ENCODE assay signal across 18 mouse cellular contexts in genomic region chr6:42362974-42363373, GRCm38 (mm10). TPM values are rescaled to one million over a fixed set of nuclear protein-coding genes. Genes with fewer than 3 reads are reported as not detected.
A peak's percentile ranks its signal among the peaks of the same experiment; 100 is the strongest.
DNase-seq lines count a peak whose midpoint lies in the region; ATAC-seq and TF ChIP-seq lines count a peak whose summit lies in the region.
"Had no signal": no experiment of that assay in that cellular context is flagged by ENCODE, and none has a peak within 500 bp of the region (broad histone marks: within the 10 kb centered on the region; RNA-seq: fewer than 3 reads in every experiment).

No protein-coding gene starts in this region.

- H3K9ac ChIP-seq in heart, embryonic 13.5 days, result 0 out of 2 replicates have a peak overlapping the region, but pooled peaks have one; percentile 50
- H3K9ac ChIP-seq: embryonic facial prominence, embryonic 12.5 days; kidney, embryonic 15.5 days had no signal

- H3K27ac ChIP-seq in heart, embryonic 13.5 days (replicated peaks), result peak overlapping the region; percentile 72
- H3K27ac ChIP-seq in gastrocnemius, adult 2 months, result no peak overlapping the region
- H3K27ac ChIP-seq: embryonic facial prominence, embryonic 12.5 days; heart, adult 2 months; kidney, embryonic 15.5 days; layer of hippocampus, adult 2 months had no signal

- no peak for DNase-seq in heart, adult 8-10 months (ENCODE audit: low spot score)
- peak; percentile 1 for DNase-seq in ovary, postnatal 10 days (ENCODE audit: low spot score)
- no peak for DNase-seq in ovary, postnatal 36 days (ENCODE audit: low spot score)
- no peak for DNase-seq in gastrocnemius, adult 2 months
- no peak for DNase-seq in right cerebral cortex, adult 2 months (ENCODE audit: low spot score in 2 of 2)
- DNase-seq: cerebellum, postnatal 10 days had no signal

- H3K4me1 ChIP-seq in heart, embryonic 13.5 days, result peaks cover 62% of the 10 kb centered on the region
- H3K4me1 ChIP-seq: embryonic facial prominence, embryonic 12.5 days had no signal

- intact Hi-C loops in gastrocnemius, adult 2 months (cut with DNase I), result no loop called here

- no peaks in the 10 kb centered on the region for H3K9me3 ChIP-seq in heart, embryonic 13.5 days
- H3K9me3 ChIP-seq: embryonic facial prominence, embryonic 12.5 days; kidney, embryonic 15.5 days; megakaryocyte, embryonic 14.5 days had no signal

- no peaks in the 10 kb centered on the region for H3K27me3 ChIP-seq in heart, embryonic 13.5 days (replicated peaks)
- H3K27me3 ChIP-seq: embryonic facial prominence, embryonic 12.5 days; kidney, embryonic 15.5 days; megakaryocyte, embryonic 14.5 days had no signal

- TF ChIP-seq CTCF in gastrocnemius, adult 2 months (IDR thresholded peaks at IDR 0.05), result no peak

- no peak overlapping the region for H3K4me3 ChIP-seq in heart, embryonic 13.5 days
- no peak overlapping the region for H3K4me3 ChIP-seq in gastrocnemius, adult 2 months
- H3K4me3 ChIP-seq: embryonic facial prominence, embryonic 12.5 days; heart, adult 2 months; kidney, embryonic 15.5 days; layer of hippocampus, adult 2 months had no signal

- no peak for ATAC-seq in heart, embryonic 13.5 days (ENCODE audit: extremely low read depth, insufficient number of reproducible peaks, low FRiP score, low TSS enrichment)
- ATAC-seq in hematopoietic stem cell, adult 5-6 weeks (replicated peaks in 1 of 2; ENCODE audit: insufficient read depth in 1 of 2, low FRiP score in 2 of 2, low TSS enrichment in 1 of 2, low read depth in 1 of 2, poor library complexity in 2 of 2, severe bottlenecking in 2 of 2), result peak; percentile 10 to 23; a peak in 2 of 4 replicates

- H3K36me3 ChIP-seq in heart, embryonic 13.5 days, result peaks cover 44% of the 10 kb centered on the region

- no peak overlapping the region for H3K4me2 ChIP-seq in heart, embryonic 13.5 days
- H3K4me2 ChIP-seq: embryonic facial prominence, embryonic 12.5 days; kidney, embryonic 15.5 days had no signal

- 37% methylated on average over 3 of the region's 3 CpGs for WGBS in heart, embryonic 13.5 days

RNA-seq across cellular contexts. Expression of gene Epha1, which starts 10.1 kb away (rescaled TPM):
- 3.3 and 3.4 TPM in 2 replicates for polyA plus RNA-seq in heart, embryonic 13.5 days (2015; fragmentation: Nextera tagmentation; extraction: Ambion mirVana)
- under 1 TPM; 0.19 to 0.37 (median 0.27) TPM for total RNA-seq in heart, adult 8-10 months (2022)
- 0.56 and 0.84 TPM in 2 replicates for total RNA-seq in hematopoietic stem cell, adult 5-6 weeks (2017)
- total RNA-seq in gastrocnemius, adult 2 months (2021), result under 1 TPM in 1 of 2 experiments, not detected in 1; 0.10 TPM
- total RNA-seq: layer of hippocampus, adult 2 months; monocyte, adult 5-6 weeks had no signal

RNA-seq across cellular contexts. Expression of gene Zyx, which starts 13.5 kb away (rescaled TPM):
- polyA plus RNA-seq in heart, embryonic 13.5 days (2015; fragmentation: Nextera tagmentation; extraction: Ambion mirVana), result 156 and 173 TPM in 2 replicates
- 10 to 100 TPM; 39.3 to 47.4 (median 44.6) TPM for total RNA-seq in heart, adult 8-10 months (2022)
- total RNA-seq in hematopoietic stem cell, adult 5-6 weeks (2017), result 71.2 and 71.8 TPM in 2 replicates
- 10 to 100 TPM; 19.7 to 24.7 TPM for total RNA-seq in gastrocnemius, adult 2 months (2021)

RNA-seq across cellular contexts. Expression of gene Tas2r143, which starts 37.1 kb away (rescaled TPM):
- polyA plus RNA-seq in heart, embryonic 13.5 days (2015; fragmentation: Nextera tagmentation; extraction: Ambion mirVana), result not detected in 2 replicates
- not detected for total RNA-seq in heart, adult 8-10 months (2022)
- total RNA-seq in hematopoietic stem cell, adult 5-6 weeks (2017), result not detected in 2 replicates
- total RNA-seq in gastrocnemius, adult 2 months (2021), result not detected
- total RNA-seq: heart, adult 2 months; layer of hippocampus, adult 2 months; left cerebral cortex, postnatal 25 days had no signal
- polyA plus RNA-seq: embryonic facial prominence, embryonic 12.5 days; forebrain, embryonic 11.5 days; intestine, embryonic 14.5 days; kidney, embryonic 15.5 days had no signal

RNA-seq across cellular contexts. Expression of gene Fam131b, which starts 38.5 kb away (rescaled TPM):
- polyA plus RNA-seq in heart, embryonic 13.5 days (2015; fragmentation: Nextera tagmentation; extraction: Ambion mirVana), result 0.17 TPM in 2 replicates
- under 1 TPM; 0.44 to 0.82 (median 0.51) TPM for total RNA-seq in heart, adult 8-10 months (2022)
- not detected in 2 replicates for total RNA-seq in hematopoietic stem cell, adult 5-6 weeks (2017)
- total RNA-seq in gastrocnemius, adult 2 months (2021), result under 1 TPM; 0.33 to 0.45 TPM
- total RNA-seq: liver, adult 2 months; monocyte, adult 5-6 weeks had no signal
- polyA plus RNA-seq: liver, adult 2 months had no signal

RNA-seq across cellular contexts. Expression of gene Tas2r135, which starts 42.3 kb away (rescaled TPM):
- not detected in 2 replicates for polyA plus RNA-seq in heart, embryonic 13.5 days (2015; fragmentation: Nextera tagmentation; extraction: Ambion mirVana)
- under 1 TPM in 1 of 4 experiments, not detected in 3; 0.25 TPM for total RNA-seq in heart, adult 8-10 months (2022)
- not detected in 2 replicates for total RNA-seq in hematopoietic stem cell, adult 5-6 weeks (2017)
- not detected for total RNA-seq in gastrocnemius, adult 2 months (2021)
- total RNA-seq: layer of hippocampus, adult 2 months; left cerebral cortex, postnatal 25 days; monocyte, adult 5-6 weeks had no signal
- polyA plus RNA-seq: embryonic facial prominence, embryonic 12.5 days; forebrain, embryonic 11.5 days; heart, adult 2 months; kidney, embryonic 15.5 days; liver, adult 2 months had no signal
